Mouse (Mus musculus) E14TG2a.4 (cell line): ENCODE measurements at regions not wholly inside any gene's neighbourhood (a gene's known extent, or its start where the extent isn't known, plus 50 kb on each side); places are given as distances from the start of the nearest gene placed in this dataset.

ENCODE experiments used
- CTCF ChIP-seq: conservative IDR thresholded peaks from 2 replicates; pipeline ENCODE4 v1.5.1; 2014; ENCODE audit warnings: low read length
- POU5F1 ChIP-seq: IDR thresholded peaks from 2 replicates; pipeline ENCODE4 v1.6.1; 2014; ENCODE audit warnings: low read length, borderline replicate concordance

DNA sequence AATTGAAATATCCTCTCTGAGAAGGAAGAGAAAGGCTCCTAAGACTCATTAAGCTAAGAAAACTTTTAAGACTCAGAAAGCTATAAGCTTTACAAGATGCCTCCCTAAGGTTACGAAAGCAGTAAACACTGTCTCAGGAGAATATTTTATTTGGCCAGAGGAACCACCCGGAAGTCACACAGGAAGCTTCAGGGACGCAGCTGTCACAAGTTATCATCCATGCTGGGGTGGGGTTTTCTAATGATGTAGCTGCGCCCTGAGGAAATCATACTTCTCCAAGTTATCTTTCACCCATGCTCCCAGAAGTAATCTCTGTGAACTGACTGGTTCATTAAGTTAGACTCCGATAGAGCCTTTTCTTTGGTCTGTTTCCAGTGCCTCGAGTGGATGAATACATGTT, 102.0 kb upstream of the Fam78b start:
- TF ChIP-seq CTCF (no peak), POU5F1 (no peak)
